Mouse (Mus musculus) testis, postnatal 10 days (tissue): ENCODE measurements around the gene 4931428L18Rik.

Experiments
- DNase-seq: peaks from one replicate; pipeline ENCODE4 v3.0.0; 2021; ENCODE audit warnings: low spot score

4931428L18Rik gene

DNA sequence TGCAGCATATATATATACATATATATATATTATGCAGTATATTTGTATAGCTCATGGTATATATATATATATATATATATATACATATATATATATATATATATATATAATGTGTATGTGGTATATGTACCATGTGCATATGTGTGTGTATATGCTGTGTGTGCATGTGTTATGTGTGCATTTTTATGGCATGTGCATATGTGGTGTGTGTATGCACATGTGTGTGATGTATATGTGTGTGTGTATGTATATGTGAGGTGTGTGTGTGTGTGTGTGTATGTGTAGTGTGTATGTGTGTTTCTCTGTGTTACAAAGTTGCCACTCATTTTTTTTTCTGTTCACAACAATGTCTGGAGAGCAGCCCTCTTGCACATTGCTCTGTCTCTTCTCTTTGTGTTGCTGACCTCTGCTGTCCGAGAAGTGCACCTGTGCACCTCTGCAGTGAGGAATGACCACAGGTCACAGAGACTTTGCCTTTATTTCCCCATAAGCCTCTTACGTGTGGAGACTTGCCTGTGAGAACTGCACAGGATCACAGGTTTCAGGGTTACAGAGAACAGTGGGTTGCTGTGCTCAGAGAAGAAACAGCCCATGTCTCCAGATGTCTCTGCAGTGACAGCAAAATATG is 69.6 kb downstream of the 4931428L18Rik start:
- no peak for DNase-seq

DNA sequence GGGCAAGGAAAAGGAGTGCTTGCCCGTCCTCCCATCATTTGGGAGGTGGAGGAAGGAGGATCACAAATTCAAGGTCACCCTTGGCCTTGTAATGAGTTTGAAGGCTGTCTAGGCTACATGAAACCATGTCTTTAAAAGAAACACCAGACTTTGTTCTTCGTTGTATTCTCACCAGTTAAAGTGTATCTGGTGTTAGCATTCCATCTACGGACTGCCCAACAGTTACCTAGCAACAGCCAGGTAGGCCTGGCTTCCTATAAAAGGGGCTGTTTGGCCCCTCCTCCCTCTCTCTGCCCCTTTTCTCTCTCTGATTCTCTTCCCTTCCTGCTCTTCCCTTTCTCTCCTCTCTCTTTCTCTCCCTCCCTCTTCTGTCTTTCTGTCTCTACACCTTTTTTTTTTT is 71.9 kb downstream of the 4931428L18Rik start:
- no peak for DNase-seq

DNA sequence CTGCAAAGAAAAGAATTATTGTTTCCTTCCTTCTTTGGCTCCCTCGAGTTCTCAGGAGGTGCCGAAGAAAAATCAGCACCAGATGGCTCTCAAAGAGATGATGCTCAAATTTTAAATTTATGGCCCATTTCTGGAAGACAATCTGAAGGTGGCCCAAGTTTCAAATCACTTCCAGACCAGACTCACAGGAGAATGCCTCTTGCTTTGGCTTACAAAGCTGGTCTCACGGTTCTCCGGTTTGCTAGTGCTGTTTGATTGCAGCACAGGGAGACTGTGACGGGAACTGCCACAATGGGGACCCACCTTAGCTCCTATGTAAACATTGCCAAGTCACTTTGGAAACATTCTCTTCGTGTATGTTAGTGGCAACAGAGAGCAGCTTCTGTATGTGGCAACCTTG is 72.8 kb downstream of the 4931428L18Rik start:
- DNase-seq = no peak

DNA sequence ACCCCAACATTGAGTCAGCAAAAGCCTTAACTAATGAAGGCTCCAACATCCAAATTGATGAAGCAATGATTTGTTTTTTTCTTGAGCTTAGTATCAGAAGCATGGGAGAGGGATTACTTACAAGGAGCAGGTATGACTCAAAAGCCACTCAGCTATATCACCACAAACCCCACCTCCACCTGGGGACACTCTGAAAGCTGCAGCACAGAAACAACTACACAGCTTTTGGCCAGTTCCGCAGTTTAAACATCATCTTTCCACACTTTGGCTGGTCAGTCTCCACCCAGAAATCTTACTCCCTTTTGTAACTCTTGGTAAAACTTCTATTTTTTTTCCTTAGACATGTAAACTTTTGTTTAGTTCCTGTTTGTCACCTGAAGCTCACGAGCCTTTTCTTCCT is 78.9 kb downstream of the 4931428L18Rik start:
- no peak for DNase-seq

DNA sequence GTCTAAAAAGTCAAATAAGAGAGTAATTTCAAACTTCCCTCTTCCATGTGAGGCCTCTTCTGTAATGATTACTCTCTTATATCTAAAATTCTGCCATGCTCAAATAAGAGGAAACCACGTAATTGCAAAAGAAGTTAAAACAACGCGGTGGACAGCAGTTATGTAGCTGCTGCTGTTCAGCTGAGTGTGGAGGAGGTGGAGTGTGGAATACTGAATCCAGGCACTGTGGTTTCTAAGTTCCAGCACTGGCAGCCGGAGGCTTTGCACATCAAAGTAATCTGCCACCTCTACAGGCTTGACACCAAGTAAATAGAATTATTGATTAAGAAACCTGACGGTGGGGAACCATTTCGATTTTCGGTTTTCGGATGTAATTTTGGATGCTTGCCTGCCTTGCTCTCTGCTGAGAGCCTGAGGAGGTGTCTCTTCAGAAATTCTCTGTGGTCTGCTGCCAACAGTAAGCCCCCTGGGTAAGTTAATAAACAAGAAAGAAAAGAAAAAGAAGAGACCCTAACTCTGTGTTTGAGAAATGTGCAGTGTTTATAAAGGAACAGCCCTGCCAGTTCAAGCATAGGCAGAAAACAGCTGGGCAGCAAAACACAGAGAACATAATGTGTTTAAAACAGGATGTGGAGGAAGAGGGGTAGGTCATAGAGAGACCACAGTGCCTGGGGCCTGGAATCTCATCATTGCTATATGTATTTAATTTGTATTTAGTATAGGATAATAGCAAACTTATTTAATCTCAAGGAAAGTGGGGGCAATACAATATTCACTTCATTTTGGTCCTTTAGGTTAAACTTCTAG is 80.0 kb downstream of the 4931428L18Rik start:
- DNase-seq = no peak

DNA sequence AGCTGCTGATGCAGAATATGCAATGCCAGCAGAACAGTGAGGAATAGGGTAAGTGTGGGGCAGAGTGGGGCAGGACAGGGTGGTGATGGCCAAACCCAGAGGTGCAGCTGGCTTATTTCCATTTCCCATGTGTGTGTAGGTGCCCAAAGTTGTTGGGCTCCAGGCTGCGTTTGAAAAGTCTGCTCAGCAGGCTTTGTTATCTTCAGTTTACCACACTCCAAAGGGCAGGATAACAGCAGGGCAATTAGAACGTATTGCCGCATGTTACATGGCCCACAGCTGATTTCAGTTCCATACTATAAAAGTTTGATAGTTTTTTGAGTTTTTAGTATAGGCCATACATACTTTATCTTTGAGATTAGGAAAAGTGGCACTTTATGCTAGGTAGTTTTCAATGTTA is 84.1 kb downstream of the 4931428L18Rik start:
- no peak for DNase-seq

DNA sequence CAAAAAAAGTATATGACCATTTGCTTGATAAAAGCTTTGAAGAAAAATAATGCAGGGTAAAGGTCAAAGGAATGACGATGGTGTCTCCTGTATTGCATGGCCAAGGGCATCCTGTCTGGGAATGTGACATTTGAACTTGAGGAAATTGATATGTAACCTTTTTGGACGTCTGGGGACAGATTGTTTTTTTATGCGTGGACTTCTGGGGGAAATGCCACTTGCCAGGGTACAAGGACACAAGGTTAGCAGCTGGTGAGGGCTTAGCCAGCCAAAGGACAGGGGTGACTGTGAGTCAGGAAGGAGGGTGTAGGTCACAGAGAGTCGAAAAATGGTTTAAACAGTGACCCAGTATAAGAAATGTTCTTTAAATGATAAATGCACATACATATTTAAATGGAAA is 109.0 kb downstream of the 4931428L18Rik start:
- no peak for DNase-seq

DNA sequence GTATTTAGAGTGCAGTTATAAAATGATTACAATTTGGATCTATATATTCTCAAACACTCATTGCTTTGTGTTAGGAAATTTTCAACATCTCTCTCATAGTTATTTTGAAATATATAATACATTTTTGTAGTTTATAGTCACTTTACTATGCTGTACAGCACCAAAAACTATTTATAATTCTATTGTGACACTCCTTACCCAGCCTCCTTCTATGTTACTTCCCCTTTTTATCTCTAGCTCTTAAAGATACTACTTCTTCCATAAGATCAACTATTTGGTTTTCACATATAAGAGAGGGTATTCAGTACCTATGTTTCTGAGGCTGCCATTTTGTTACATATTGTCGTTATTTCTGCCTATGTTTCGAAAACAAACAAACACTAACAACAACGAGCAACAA is 114.5 kb downstream of the 4931428L18Rik start:
- DNase-seq = no peak

DNA sequence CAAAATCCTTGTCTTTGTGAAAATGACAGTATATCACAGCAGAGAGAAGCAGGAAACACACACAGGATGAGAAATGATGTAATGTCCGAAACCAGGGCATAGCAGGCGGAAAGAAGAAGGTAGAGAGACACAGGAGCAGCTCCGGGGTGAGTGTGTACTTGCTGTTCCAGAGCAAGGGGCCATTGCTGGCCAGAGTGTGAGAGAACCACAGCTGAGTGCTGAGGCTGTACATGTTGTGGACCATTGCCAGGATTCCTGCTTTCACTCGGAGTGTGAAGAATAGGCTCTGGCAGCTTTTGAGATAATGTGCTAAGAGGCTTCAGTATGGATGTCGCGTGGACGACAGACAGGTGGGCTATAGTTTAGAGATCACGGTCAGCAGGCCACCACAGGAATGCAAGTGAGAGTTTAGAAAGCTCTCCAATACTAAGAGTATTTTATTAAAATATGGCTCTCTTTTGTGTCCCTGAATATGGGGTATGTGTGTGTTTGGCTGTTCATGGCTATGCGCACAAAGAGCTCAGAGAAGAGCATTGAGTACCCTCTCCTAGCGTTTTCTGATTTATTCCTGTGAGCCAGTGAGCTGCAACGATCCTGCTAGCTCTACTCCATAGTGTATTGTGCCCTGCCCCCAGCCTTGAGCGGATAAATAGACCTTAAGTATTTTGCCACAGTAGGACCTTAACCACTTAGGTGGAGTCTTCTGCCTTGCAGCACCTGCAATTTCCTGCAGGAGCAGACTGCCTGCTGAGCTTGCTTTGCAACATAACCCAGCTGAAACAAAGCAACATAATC is 119.4 kb downstream of the 4931428L18Rik start:
- DNase-seq = peak; percentile 35

DNA sequence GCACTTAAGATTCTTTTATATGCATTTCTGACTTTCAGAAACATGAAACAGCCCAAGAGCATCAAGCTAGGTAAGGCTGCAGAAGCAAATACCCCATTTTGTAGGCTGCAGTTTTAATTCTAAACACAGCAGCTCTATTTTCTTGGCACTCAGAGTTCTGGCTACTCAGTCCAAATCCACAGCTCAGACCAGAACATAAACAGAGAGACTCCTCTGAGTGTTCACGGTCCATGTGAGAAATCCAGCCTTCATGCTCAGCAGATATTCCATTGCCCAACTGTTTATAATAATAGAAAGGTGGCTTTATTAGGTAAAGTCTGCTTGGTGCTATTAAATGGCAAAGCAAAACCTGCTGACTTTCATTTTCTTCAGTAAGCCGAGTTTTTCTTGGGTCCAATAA is 120.2 kb downstream of the 4931428L18Rik start:
- no peak for DNase-seq

DNA sequence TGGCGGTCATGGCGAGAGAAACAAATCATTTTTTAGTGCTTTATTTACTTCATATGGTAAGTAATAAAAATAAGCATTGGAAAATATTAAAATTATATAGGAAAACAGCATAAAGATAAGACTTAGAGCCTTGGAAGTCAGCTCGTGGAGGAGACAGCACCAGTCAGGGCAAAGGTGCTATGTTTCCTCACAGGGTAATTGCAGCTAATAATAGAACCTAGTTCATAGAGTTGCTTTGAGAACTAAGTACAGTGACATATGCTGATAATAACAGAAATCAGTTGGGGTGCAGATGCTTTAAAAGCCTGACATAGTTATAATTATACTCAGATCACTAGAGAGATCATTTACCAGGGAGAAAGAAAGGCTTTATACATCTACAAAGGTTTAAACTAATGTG is 125.3 kb downstream of the 4931428L18Rik start:
- DNase-seq = no peak

DNA sequence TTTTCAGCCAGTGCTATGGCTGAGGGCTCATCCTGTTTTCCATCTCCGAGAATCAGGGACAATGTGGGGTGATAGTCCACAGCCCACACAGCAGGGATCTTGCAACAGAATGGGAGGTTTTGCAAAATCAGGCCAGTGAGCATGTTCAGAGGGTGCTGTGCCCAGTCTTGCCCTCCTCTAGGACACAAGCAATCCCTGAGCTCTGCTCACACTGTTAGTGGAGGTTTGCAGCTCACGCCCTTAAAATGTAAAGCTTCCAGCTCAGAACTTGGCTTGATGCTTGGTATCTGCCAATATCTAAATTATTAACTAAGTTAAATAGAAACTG is 126.1 kb downstream of the 4931428L18Rik start:
- DNase-seq = no peak

DNA sequence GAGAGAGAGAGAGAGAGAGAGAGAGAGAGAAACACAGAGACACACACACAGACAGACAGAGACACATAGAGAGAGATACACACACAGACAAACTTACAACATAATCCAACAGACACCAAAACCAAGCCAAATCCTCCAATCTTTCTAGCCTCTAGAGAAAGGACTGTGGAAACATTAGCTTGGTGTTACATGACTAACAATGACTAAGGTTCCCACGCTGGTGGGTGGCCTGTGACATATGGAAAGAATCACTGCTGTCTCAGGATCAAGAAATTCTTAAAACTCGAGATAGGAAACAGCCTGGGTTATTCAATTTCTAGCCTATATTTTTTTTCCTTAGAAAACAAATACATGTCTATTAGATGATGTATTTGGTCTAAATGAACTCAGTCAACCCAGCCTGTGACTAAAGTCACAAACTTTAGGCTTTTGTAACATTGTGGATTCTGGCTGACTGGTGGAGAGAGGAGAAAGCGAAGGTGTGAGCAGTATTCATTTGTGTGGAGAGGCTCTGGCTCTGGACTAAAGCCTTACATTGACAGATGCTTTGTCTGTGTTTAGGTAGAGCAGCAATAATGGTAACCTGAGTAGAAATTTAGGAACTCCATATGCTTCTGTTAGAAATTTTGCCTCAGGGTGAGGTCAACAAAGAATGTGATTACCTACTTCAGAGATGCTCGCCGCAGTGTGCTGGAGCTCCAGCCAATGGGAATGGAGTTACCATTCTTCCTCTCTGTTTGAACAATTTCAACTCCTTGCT is 126.6 kb downstream of the 4931428L18Rik start:
- DNase-seq = no peak

DNA sequence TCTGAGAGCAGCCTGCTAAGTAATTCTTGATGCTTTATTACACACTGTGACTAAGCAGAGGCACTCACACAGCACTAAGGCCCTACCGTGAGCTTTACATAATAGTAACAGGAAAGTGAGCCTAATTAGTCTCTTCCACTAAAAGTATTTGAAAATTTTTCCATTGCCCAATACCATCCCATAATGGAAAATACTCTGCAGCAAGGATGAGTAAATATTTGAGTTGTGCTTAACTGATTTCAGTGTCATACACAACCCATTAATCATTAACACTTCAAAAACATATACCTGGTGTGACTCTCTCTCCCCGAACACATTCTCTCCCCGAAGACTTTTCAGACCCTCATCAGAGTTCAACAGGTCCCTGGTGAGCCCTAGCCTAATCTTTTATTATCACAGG is 127.7 kb downstream of the 4931428L18Rik start:
- DNase-seq = no peak

DNA sequence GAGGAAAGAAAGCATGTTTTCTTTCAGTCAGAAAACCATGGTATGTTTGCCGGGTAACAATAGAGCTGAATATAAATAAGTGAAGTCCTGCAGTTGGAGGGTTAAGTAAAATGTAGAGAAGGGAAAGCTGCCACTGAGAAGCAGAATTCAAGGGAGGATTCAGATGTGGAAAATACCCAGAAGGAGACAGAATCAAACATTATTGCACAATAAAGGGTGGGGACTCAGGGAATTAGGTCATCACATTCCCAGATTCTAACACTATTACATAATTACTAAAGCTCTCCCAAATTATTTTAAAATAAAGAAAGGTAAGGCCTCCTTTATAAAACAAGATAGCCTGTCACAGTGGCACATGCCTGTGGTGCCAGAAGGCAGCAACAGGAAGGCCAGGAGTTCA is 128.5 kb downstream of the 4931428L18Rik start:
- no peak for DNase-seq

DNA sequence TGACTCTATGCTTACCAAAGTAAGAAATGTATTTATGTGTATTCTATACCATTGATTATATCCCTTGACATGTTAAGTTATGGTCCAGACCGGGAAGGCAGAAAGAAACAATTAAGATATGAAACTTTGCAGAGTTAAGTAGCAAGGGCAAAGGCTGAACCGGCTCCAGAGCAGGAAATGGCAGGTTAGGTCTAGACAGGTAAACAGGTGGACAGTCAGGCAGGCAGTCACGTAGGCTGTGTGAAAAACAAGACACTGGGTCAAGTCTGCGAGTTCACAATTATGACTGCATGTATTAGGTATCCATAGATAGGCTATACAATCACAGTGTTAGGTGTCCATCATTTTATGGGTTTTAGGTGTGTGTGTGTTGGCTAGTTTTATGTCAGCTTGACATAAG is 133.8 kb downstream of the 4931428L18Rik start:
- DNase-seq = no peak

DNA sequence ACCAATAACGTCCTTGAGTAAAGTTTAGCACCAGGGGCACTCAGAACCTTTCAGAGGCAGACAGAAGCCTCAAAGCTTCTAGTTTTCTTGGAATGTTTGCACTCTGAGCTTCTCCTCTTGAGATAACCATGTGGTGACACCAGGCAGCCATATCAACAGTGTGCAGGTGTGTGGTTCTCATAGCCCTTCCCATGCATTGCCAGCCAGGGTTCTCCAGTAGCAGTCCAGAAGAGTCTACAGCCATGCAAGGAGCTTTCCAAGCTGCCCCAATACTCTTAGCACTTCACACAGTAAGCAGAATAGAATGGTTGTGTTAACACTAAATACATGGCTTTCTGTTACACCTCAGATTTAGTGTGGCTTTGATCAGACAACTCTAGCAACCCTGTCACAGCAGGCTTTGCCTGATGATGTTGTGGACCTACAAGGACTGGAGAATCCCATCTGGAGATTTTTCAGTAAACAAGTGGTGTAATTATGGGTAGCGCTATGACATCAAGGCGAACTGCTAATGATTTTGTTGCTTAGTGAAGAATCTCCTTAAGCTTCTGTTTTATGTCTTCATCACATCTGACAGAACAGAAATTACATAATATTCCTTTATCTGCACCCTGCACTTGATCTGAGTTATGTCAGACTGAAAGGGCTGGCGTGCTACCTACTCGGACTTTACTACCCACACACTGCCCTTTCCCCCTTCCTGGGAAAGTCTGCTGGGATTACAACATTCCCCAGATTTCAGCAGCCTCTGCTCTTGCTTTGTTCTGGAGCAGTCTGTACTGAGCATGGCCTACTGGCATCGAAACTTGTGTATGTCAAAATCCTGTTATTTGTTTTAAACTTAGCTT is 149.7 kb downstream of the 4931428L18Rik start:
- DNase-seq = no peak

DNA sequence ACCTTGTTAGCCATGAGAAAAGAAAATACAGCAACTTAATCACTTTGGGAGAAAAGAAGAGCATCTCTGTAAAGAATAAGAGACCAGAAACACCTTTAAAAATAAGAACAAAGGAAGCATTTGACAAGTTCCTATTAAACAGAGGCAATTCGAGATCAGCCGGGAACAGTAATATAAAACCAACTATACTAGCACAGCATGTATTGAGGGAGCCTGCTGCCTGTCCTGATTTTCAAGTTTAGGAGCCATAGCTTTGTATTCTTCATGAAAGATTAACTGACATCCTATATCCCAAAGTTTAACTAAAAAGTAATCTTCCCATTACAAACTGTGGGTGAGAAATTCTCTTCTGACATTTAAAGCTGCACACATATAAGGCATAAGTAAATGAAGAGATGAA is 151.3 kb downstream of the 4931428L18Rik start:
- DNase-seq = no peak

DNA sequence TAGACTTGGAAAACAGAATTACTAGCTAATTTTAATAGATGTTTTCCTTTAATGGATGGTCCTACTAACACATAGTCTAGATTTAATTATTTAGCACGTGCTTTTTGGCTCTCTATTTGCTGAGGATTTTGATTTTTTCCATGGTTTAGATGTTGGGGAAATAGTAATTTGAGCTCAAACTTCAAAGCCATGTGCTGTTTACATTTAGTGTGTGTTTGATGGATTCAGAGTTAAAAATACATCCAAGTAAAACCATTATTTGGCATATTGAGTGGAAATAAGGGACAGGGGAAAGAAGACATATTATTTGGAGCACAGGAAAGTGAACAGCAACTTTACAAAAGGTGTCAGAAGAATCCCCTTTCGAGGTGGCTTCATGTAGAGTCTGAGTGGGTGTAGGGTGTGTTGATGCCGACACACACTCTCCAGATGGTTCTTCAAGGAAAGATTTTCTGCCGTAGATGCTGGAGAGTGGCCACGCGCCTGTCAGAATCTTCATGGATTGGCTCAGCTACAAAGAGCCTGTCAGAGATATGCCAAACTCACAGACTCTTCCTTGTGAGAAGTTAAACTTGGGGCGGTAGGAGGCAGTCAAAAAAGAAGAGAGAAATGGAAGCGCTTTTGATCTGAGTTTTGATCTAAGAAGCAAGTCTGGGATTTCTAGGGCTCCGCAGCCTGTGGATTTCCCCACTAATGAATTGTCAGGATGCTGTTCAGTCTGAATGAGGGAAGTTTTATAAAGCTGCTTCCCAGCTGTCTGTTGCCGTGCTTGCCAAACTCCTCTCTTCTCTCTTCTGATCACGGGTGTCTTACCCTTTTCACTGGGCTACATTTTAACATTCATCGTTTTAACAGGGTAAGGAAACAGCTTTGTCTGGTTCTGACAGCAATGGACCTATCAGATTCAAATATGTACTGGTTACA is 157.4 kb downstream of the 4931428L18Rik start:
- no peak for DNase-seq

DNA sequence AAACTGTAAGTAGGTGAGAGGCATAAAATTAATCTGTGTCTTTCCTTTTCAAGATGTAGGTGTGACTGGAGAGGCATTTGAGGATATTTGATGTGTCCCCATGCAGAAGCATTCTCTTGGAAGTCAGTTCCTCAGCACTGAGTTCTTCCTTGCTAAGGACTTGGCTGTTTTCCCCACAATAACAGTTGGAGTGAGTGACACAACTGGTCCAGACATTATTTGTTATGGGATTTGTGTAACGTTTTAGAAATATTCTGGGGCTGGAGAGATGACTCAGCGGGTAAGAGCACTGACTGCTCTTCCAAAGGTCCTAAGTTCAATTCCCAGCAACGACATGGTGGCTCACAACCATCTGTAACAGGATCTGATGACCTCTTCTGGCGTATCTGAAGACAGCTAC is 162.7 kb downstream of the 4931428L18Rik start:
- no peak for DNase-seq
